Mouse (Mus musculus) kidney, embryonic 15.5 days (tissue): ENCODE data around the gene Rbm8a. TPM values are rescaled to one million over a fixed set of nuclear protein-coding genes. Genes with fewer than 3 reads are reported as not detected.

Experiments
- ATAC-seq: fragments of 200-750 bp; cut with Nextera tagmentation; replicated peaks from 2 replicates; pipeline ENCODE4 v1.8.0; 2017; ENCODE audit warnings: moderate TSS enrichment; ENCODE audit not compliant: low FRiP score
- H3K27ac ChIP-seq: fragments of 300-500 bp; sonication (generic); 2 replicates; pipeline ENCODE4 v1.5.1; 2015; ENCODE audit warnings: mild to moderate bottlenecking, inconsistent platforms
- H3K27me3 ChIP-seq: fragments of 300-500 bp; sonication (generic); 2 replicates; pipeline ENCODE4 v1.6.1; 2015; ENCODE audit warnings: inconsistent platforms
- H3K36me3 ChIP-seq: fragments of 300-500 bp; sonication (generic); 2 replicates; pipeline ENCODE4 v1.6.1; 2015; ENCODE audit warnings: inconsistent platforms
- H3K4me1 ChIP-seq: fragments of 300-500 bp; sonication (generic); 2 replicates; pipeline ENCODE4 v1.6.1; 2015; ENCODE audit warnings: inconsistent platforms
- H3K4me2 ChIP-seq: fragments of 300-500 bp; sonication (generic); 2 replicates; pipeline ENCODE4 v1.6.1; 2015; ENCODE audit warnings: moderate library complexity, mild to moderate bottlenecking, inconsistent platforms
- H3K4me3 ChIP-seq: fragments of 300-500 bp; sonication (generic); replicated peaks from 2 replicates; pipeline ENCODE4 v1.5.1; 2015; ENCODE audit warnings: mild to moderate bottlenecking, inconsistent platforms
- H3K9ac ChIP-seq: fragments of 300-500 bp; sonication (generic); 2 replicates; pipeline ENCODE4 v1.6.1; 2015; ENCODE audit warnings: mild to moderate bottlenecking, inconsistent platforms
- H3K9me3 ChIP-seq: fragments of 300-500 bp; sonication (generic); replicated peaks from 2 replicates; pipeline ENCODE4 v1.6.1; 2016; ENCODE audit warnings: inconsistent platforms
- WGBS: fragments of 180-500 bp; shearing (Covaris S2); methylation state at CpG from one replicate; pipeline ENCODE4 v1.1.7; 2015; ENCODE audit warnings: mixed read lengths; 5-methylcytosine and 5-hydroxymethylcytosine counted together
- polyA plus RNA-seq: library from polyadenylated mRNA; unstranded; fragments of >200 nt; fragmentation: Nextera tagmentation; extraction: Ambion mirVana; gene quantifications from 2 replicates; pipeline ENCODE4 v1.2.1, GENCODE M21; 2015

Rbm8a gene
- polyA plus RNA-seq, 1 experiment from 2014 or later: 151 TPM

- ATAC-seq: no peak
- no peaks in the 10 kb centered on the region for H3K9me3 ChIP-seq
- peaks cover 64% of the 10 kb centered on the region for H3K36me3 ChIP-seq
- H3K27ac ChIP-seq: no peak overlapping the region
- H3K4me3 ChIP-seq: no peak overlapping the region
- 88% methylated on average over 3 of the region's 3 CpGs for WGBS
- H3K4me2 ChIP-seq: no peak overlapping the region
- H3K9ac ChIP-seq: no peak overlapping the region
- no peaks in the 10 kb centered on the region for H3K4me1 ChIP-seq
- H3K27me3 ChIP-seq: no peaks in the 10 kb centered on the region
Observed at GRCm38 (mm10) chr3:96617941-96618340, 11.8 kb upstream of the Rbm8a start.

GRCm38 (mm10) chr3:96623201-96623600 is 6.5 kb upstream of the Rbm8a start:
- H3K36me3 ChIP-seq: peaks cover 65% of the 10 kb centered on the region
- H3K27ac ChIP-seq: no peak overlapping the region
- H3K4me3 ChIP-seq: no peak overlapping the region
- H3K4me1 ChIP-seq: no peaks in the 10 kb centered on the region
- no peak for ATAC-seq
- H3K27me3 ChIP-seq: no peaks in the 10 kb centered on the region
- no peak overlapping the region for H3K4me2 ChIP-seq
- H3K9me3 ChIP-seq: no peaks in the 10 kb centered on the region
- H3K9ac ChIP-seq: no peak overlapping the region
- WGBS: 94% methylated on average over 4 of the region's 4 CpGs

GRCm38 (mm10) chr3:96632058-96632457 is 2.3 kb downstream of the Rbm8a start:
- H3K4me3 ChIP-seq: no peak overlapping the region
- H3K9ac ChIP-seq: no peak overlapping the region
- peaks cover 43% of the 10 kb centered on the region for H3K4me1 ChIP-seq
- no peak overlapping the region for H3K4me2 ChIP-seq
- no peak for ATAC-seq
- H3K27ac ChIP-seq: no peak overlapping the region
- H3K27me3 ChIP-seq: no peaks in the 10 kb centered on the region
- peaks cover 34% of the 10 kb centered on the region for H3K36me3 ChIP-seq
- no peaks in the 10 kb centered on the region for H3K9me3 ChIP-seq

- H3K9me3 ChIP-seq: no peaks in the 10 kb centered on the region
- no peak overlapping the region; the same call in 1 of the 2 replicates for H3K9ac ChIP-seq
- peaks cover 37% of the 10 kb centered on the region for H3K4me1 ChIP-seq
- no peak overlapping the region for H3K4me2 ChIP-seq
- H3K27ac ChIP-seq: no peak overlapping the region
- 69% methylated on average over 1 of the region's 1 CpGs for WGBS
- peaks cover 48% of the 10 kb centered on the region for H3K36me3 ChIP-seq
- H3K4me3 ChIP-seq: no peak overlapping the region
- H3K27me3 ChIP-seq: no peaks in the 10 kb centered on the region
- no peak for ATAC-seq
Observed at GRCm38 (mm10) chr3:96634015-96634414, 4.3 kb downstream of the Rbm8a start.

- H3K9me3 ChIP-seq: no peaks in the 10 kb centered on the region
- ATAC-seq: peak; percentile 94
- H3K27me3 ChIP-seq: no peaks in the 10 kb centered on the region
- H3K27ac ChIP-seq: peak within 1 kb of the TSS; percentile 95
- peaks cover 34% of the 10 kb centered on the region for H3K4me1 ChIP-seq
- H3K36me3 ChIP-seq: peaks cover 60% of the 10 kb centered on the region
- 2% methylated on average over 60 of the region's 60 CpGs for WGBS
- H3K4me3 ChIP-seq: peak within 1 kb of the TSS; percentile 93
- peak within 1 kb of the TSS; percentile 81 for H3K4me2 ChIP-seq
- H3K9ac ChIP-seq: peak within 1 kb of the TSS; percentile 91
Observed at GRCm38 (mm10) chr3:96634928-96635879, 5.5 kb downstream of the Rbm8a start, which contains the start of the genes Pex11b and Gm42957. Gene Pex11b (plus strand): TSS chr3:96635376. Gene Gm42957 (plus strand): TSS chr3:96635474.

GRCm38 (mm10) chr3:96635906-96636305 is 6.2 kb downstream of the Rbm8a start:
- Histone ChIP-seq H3K27me3 (no peaks in the 10 kb centered on the region), H3K4me1 (peaks cover 28% of the 10 kb centered on the region), H3K4me2 (peak overlapping the region; percentile 81), H3K9me3 (no peaks in the 10 kb centered on the region), H3K4me3 (peak overlapping the region; percentile 93), H3K36me3 (peaks cover 63% of the 10 kb centered on the region), H3K27ac (peak overlapping the region; percentile 95), H3K9ac (peak overlapping the region; percentile 91)
- WGBS: 11% methylated on average over 15 of the region's 15 CpGs
- ATAC-seq: no peak

GRCm38 (mm10) chr3:96636448-96636847 is 6.7 kb downstream of the Rbm8a start:
- peaks cover 23% of the 10 kb centered on the region for H3K4me1 ChIP-seq
- 76% methylated on average over 11 of the region's 11 CpGs for WGBS
- H3K27ac ChIP-seq: peak overlapping the region; percentile 95; the same call in 1 of the 2 replicates
- ATAC-seq: no peak
- peaks cover 60% of the 10 kb centered on the region for H3K36me3 ChIP-seq
- H3K4me3 ChIP-seq: peak overlapping the region; percentile 93
- no peaks in the 10 kb centered on the region for H3K9me3 ChIP-seq
- no peaks in the 10 kb centered on the region for H3K27me3 ChIP-seq
- peak overlapping the region; percentile 91 for H3K9ac ChIP-seq
- peak overlapping the region; percentile 81 for H3K4me2 ChIP-seq

- ATAC-seq: no peak
Observed at GRCm38 (mm10) chr3:96639219-96639618, 9.5 kb downstream of the Rbm8a start.

GRCm38 (mm10) chr3:96645018-96645649 is 15.4 kb downstream of the Rbm8a start, which contains the start of gene Itga10:
Gene Itga10 (plus strand): TSS chr3:96645584.
- WGBS: 64% methylated on average over 7 of the region's 7 CpGs

More at GRCm38 (mm10) chr3:96639219-96639618, 9.5 kb downstream of the Rbm8a start:
- Histone ChIP-seq H3K27ac (no peak overlapping the region), H3K4me3 (no peak overlapping the region), H3K4me1 (peaks cover 20% of the 10 kb centered on the region), H3K4me2 (no peak overlapping the region), H3K27me3 (no peaks in the 10 kb centered on the region), H3K36me3 (peaks cover 58% of the 10 kb centered on the region), H3K9ac (no peak overlapping the region), H3K9me3 (no peaks in the 10 kb centered on the region)
- 76% methylated on average over 1 of the region's 1 CpGs for WGBS

GRCm38 (mm10) chr3:96647365-96647764 is 17.6 kb downstream of the Rbm8a start:
- no peaks in the 10 kb centered on the region for H3K9me3 ChIP-seq
- H3K4me3 ChIP-seq: no peak overlapping the region
- no peak overlapping the region for H3K9ac ChIP-seq
- H3K27ac ChIP-seq: no peak overlapping the region
- no peak overlapping the region for H3K4me2 ChIP-seq
- peaks cover 25% of the 10 kb centered on the region for H3K36me3 ChIP-seq
- 83% methylated on average over 3 of the region's 3 CpGs for WGBS
- H3K4me1 ChIP-seq: no peaks in the 10 kb centered on the region; the same call in 1 of the 2 replicates
- no peaks in the 10 kb centered on the region for H3K27me3 ChIP-seq
- ATAC-seq: no peak

More at GRCm38 (mm10) chr3:96645018-96645649, 15.4 kb downstream of the Rbm8a start, which contains the start of gene Itga10:
- Histone ChIP-seq H3K4me3 (no peak within 1 kb of the TSS), H3K27me3 (no peaks in the 10 kb centered on the region), H3K27ac (no peak within 1 kb of the TSS), H3K9me3 (no peaks in the 10 kb centered on the region), H3K4me2 (no peak within 1 kb of the TSS), H3K36me3 (peaks cover 40% of the 10 kb centered on the region), H3K4me1 (no peaks in the 10 kb centered on the region; the same call in 1 of the 2 replicates), H3K9ac (no peak within 1 kb of the TSS)
- ATAC-seq: peak; percentile 66; the same call in 1 of the 2 replicates

- Histone ChIP-seq H3K4me2 (no peak overlapping the region), H3K36me3 (no peaks in the 10 kb centered on the region), H3K9ac (no peak overlapping the region), H3K9me3 (no peaks in the 10 kb centered on the region), H3K4me1 (peaks cover 16% of the 10 kb centered on the region), H3K27me3 (no peaks in the 10 kb centered on the region), H3K4me3 (no peak overlapping the region), H3K27ac (no peak overlapping the region)
- ATAC-seq: no peak
- WGBS: 84% methylated on average over 2 of the region's 2 CpGs
Observed at GRCm38 (mm10) chr3:96660901-96661300, 31.2 kb downstream of the Rbm8a start.
